Mouse (Mus musculus): ENCODE data around the gene Cfap161. TPM values are rescaled to one million over a fixed set of nuclear protein-coding genes. Genes with fewer than 3 reads are reported as not detected.

Gene Cfap161
- polyA plus RNA-seq, 1 experiment from 2014 or later = 1.5 TPM

- 87% methylated on average over 6 of the region's 6 CpGs for WGBS
- ATAC-seq (replicated peaks) = no peak
- H3K4me3 ChIP-seq = no peak overlapping the region
These were observed 18.3 kb upstream of the Cfap161 start for GRCm38 (mm10) chr7:83813016-83813415.

GRCm38 (mm10) chr7:83812581-83812980 lies 17.9 kb upstream of the Cfap161 start:
- H3K36me3 ChIP-seq (replicated peaks) = no peaks in the 10 kb centered on the region
- 86% methylated on average over 10 of the region's 10 CpGs for WGBS
- H3K9me3 ChIP-seq = no peaks in the 10 kb centered on the region
- peaks cover 11% of the 10 kb centered on the region; the same call in 1 of the 2 replicates for H3K4me1 ChIP-seq
- H3K4me2 ChIP-seq = no peak overlapping the region
- no peak overlapping the region for H3K27ac ChIP-seq
- no peaks in the 10 kb centered on the region for H3K27me3 ChIP-seq (replicated peaks)
- H3K4me3 ChIP-seq = no peak overlapping the region
- no peak for ATAC-seq (replicated peaks)
- H3K9ac ChIP-seq = no peak overlapping the region

More at GRCm38 (mm10) chr7:83813016-83813415, 18.3 kb upstream of the Cfap161 start:
- H3K9ac ChIP-seq = no peak overlapping the region
- peaks cover 11% of the 10 kb centered on the region; the same call in 1 of the 2 replicates for H3K4me1 ChIP-seq
- H3K9me3 ChIP-seq = no peaks in the 10 kb centered on the region
- H3K4me2 ChIP-seq = no peak overlapping the region
- no peaks in the 10 kb centered on the region for H3K27me3 ChIP-seq (replicated peaks)
- H3K27ac ChIP-seq = no peak overlapping the region
- no peaks in the 10 kb centered on the region for H3K36me3 ChIP-seq (replicated peaks)

GRCm38 (mm10) chr7:83811916-83812315 lies 17.2 kb upstream of the Cfap161 start:
- Histone ChIP-seq H3K4me1 (peaks cover 11% of the 10 kb centered on the region; the same call in 1 of the 2 replicates), H3K27me3 (replicated peaks) (no peaks in the 10 kb centered on the region), H3K36me3 (replicated peaks) (no peaks in the 10 kb centered on the region), H3K9ac (no peak overlapping the region), H3K4me3 (no peak overlapping the region), H3K27ac (no peak overlapping the region), H3K9me3 (no peaks in the 10 kb centered on the region), H3K4me2 (no peak overlapping the region)
- no peak for ATAC-seq (replicated peaks)
- 76% methylated on average over 8 of the region's 8 CpGs for WGBS

GRCm38 (mm10) chr7:83811461-83811860 lies 16.8 kb upstream of the Cfap161 start:
- Histone ChIP-seq H3K27me3 (replicated peaks) (no peaks in the 10 kb centered on the region), H3K36me3 (replicated peaks) (no peaks in the 10 kb centered on the region), H3K4me2 (no peak overlapping the region), H3K9ac (no peak overlapping the region), H3K9me3 (no peaks in the 10 kb centered on the region), H3K27ac (no peak overlapping the region), H3K4me3 (no peak overlapping the region), H3K4me1 (peaks cover 11% of the 10 kb centered on the region; the same call in 1 of the 2 replicates)
- ATAC-seq (replicated peaks) = no peak
- 82% methylated on average over 4 of the region's 4 CpGs for WGBS

GRCm38 (mm10) chr7:83810141-83811100 lies 15.7 kb upstream of the Cfap161 start:
- Histone ChIP-seq H3K4me1 (peaks cover 11% of the 10 kb centered on the region; the same call in 1 of the 2 replicates), H3K36me3 (replicated peaks) (no peaks in the 10 kb centered on the region), H3K4me2 (peak overlapping the region; percentile 1; the same call in 1 of the 2 replicates), H3K9me3 (no peaks in the 10 kb centered on the region), H3K27me3 (replicated peaks) (no peaks in the 10 kb centered on the region), H3K4me3 (no peak overlapping the region), H3K9ac (no peak overlapping the region), H3K27ac (no peak overlapping the region)
- 9% methylated on average over 15 of the region's 15 CpGs for whole genome bisulfite sequencing
- 0 out of 2 replicates have a peak, but pooled peaks have one; percentile 47 for ATAC-seq (replicated peaks)

- H3K4me3 ChIP-seq = no peak overlapping the region
- no peak overlapping the region for H3K27ac ChIP-seq
- ATAC-seq (replicated peaks) = no peak
- peaks cover 11% of the 10 kb centered on the region; the same call in 1 of the 2 replicates for H3K4me1 ChIP-seq
- no peaks in the 10 kb centered on the region for H3K27me3 ChIP-seq (replicated peaks)
- H3K36me3 ChIP-seq (replicated peaks) = no peaks in the 10 kb centered on the region
- H3K4me2 ChIP-seq = no peak overlapping the region
- no peak overlapping the region for H3K9ac ChIP-seq
- whole genome bisulfite sequencing = 27% methylated on average over 3 of the region's 3 CpGs
- H3K9me3 ChIP-seq = no peaks in the 10 kb centered on the region
These were observed 15.0 kb upstream of the Cfap161 start for GRCm38 (mm10) chr7:83809715-83810114.

- no peaks in the 10 kb centered on the region for H3K27me3 ChIP-seq (replicated peaks)
- 57% methylated on average over 6 of the region's 6 CpGs for WGBS
- ATAC-seq (replicated peaks) = no peak
These were observed 14.4 kb upstream of the Cfap161 start for GRCm38 (mm10) chr7:83809060-83809459.

GRCm38 (mm10) chr7:83806934-83807333 lies 12.3 kb upstream of the Cfap161 start:
- no peaks in the 10 kb centered on the region for H3K27me3 ChIP-seq (replicated peaks)
- H3K9ac ChIP-seq = no peak overlapping the region

More at GRCm38 (mm10) chr7:83809060-83809459, 14.4 kb upstream of the Cfap161 start:
- Histone ChIP-seq H3K4me1 (peaks cover 11% of the 10 kb centered on the region; the same call in 1 of the 2 replicates), H3K4me3 (no peak overlapping the region), H3K27ac (no peak overlapping the region), H3K4me2 (no peak overlapping the region), H3K36me3 (replicated peaks) (no peaks in the 10 kb centered on the region), H3K9ac (no peak overlapping the region), H3K9me3 (no peaks in the 10 kb centered on the region)

GRCm38 (mm10) chr7:83803777-83804176 lies 9.1 kb upstream of the Cfap161 start:
- no peak for ATAC-seq (replicated peaks)
- no peaks in the 10 kb centered on the region for H3K27me3 ChIP-seq (replicated peaks)
- no peaks in the 10 kb centered on the region for H3K9me3 ChIP-seq
- H3K4me3 ChIP-seq = no peak overlapping the region
- no peaks in the 10 kb centered on the region for H3K36me3 ChIP-seq (replicated peaks)
- 81% methylated on average over 4 of the region's 4 CpGs for WGBS
- H3K4me1 ChIP-seq = no peaks in the 10 kb centered on the region
- no peak overlapping the region for H3K9ac ChIP-seq
- H3K4me2 ChIP-seq = no peak overlapping the region
- H3K27ac ChIP-seq = no peak overlapping the region

More at GRCm38 (mm10) chr7:83806934-83807333, 12.3 kb upstream of the Cfap161 start:
- Histone ChIP-seq H3K4me1 (peaks cover 11% of the 10 kb centered on the region; the same call in 1 of the 2 replicates), H3K4me3 (no peak overlapping the region), H3K36me3 (replicated peaks) (no peaks in the 10 kb centered on the region), H3K9me3 (no peaks in the 10 kb centered on the region), H3K27ac (no peak overlapping the region), H3K4me2 (no peak overlapping the region)
- ATAC-seq (replicated peaks) = no peak
- WGBS = 82% methylated on average over 6 of the region's 6 CpGs

- Histone ChIP-seq H3K4me1 (no peaks in the 10 kb centered on the region), H3K27me3 (replicated peaks) (no peaks in the 10 kb centered on the region), H3K36me3 (replicated peaks) (no peaks in the 10 kb centered on the region), H3K27ac (no peak overlapping the region), H3K9me3 (no peaks in the 10 kb centered on the region), H3K4me3 (no peak overlapping the region), H3K9ac (no peak overlapping the region), H3K4me2 (no peak overlapping the region)
- peak; percentile 56; the same call in 1 of the 2 replicates for ATAC-seq (replicated peaks)
- WGBS = 70% methylated on average over 7 of the region's 7 CpGs
These were observed 7.8 kb upstream of the Cfap161 start for GRCm38 (mm10) chr7:83802509-83802908.

- Histone ChIP-seq H3K4me1 (no peaks in the 10 kb centered on the region), H3K27me3 (replicated peaks) (no peaks in the 10 kb centered on the region), H3K4me2 (no peak overlapping the region), H3K4me3 (no peak overlapping the region), H3K36me3 (replicated peaks) (no peaks in the 10 kb centered on the region), H3K9ac (no peak overlapping the region), H3K9me3 (no peaks in the 10 kb centered on the region), H3K27ac (no peak overlapping the region)
- ATAC-seq (replicated peaks) = no peak
- 80% methylated on average over 2 of the region's 2 CpGs for WGBS
These were observed 7.3 kb upstream of the Cfap161 start for GRCm38 (mm10) chr7:83802007-83802406.

- Histone ChIP-seq H3K36me3 (replicated peaks) (no peaks in the 10 kb centered on the region), H3K27ac (no peak overlapping the region), H3K4me1 (no peaks in the 10 kb centered on the region), H3K27me3 (replicated peaks) (no peaks in the 10 kb centered on the region), H3K9ac (no peak overlapping the region), H3K4me3 (no peak overlapping the region), H3K9me3 (no peaks in the 10 kb centered on the region), H3K4me2 (no peak overlapping the region)
- WGBS = 95% methylated on average over 6 of the region's 6 CpGs
- ATAC-seq (replicated peaks) = no peak
These were observed 6.8 kb upstream of the Cfap161 start for GRCm38 (mm10) chr7:83801483-83801875.
